Mouse (Mus musculus) embryo, embryonic 10.5 days (tissue): ENCODE data around the gene Erg.

Experiments used
- DNase-seq: peaks from one replicate; pipeline ENCODE4 v3.0.0-alpha.2; 2015; ENCODE audit warnings: low spot score

Gene Erg

GRCm38 (mm10) chr16:95584751-95585528, 1.5 kb downstream of the Erg start:
- DNase-seq: peak; percentile 28

- no peak for DNase-seq
Observed at GRCm38 (mm10) chr16:95579289-95579688, 7.1 kb downstream of the Erg start.

- no peak for DNase-seq
Observed at GRCm38 (mm10) chr16:95573163-95573562, 13.2 kb downstream of the Erg start.

- peak; percentile 76 for DNase-seq
Observed at GRCm38 (mm10) chr16:95570616-95571015, 15.8 kb downstream of the Erg start.

- DNase-seq: no peak
Observed at GRCm38 (mm10) chr16:95556834-95557233, 29.6 kb downstream of the Erg start.

GRCm38 (mm10) chr16:95553136-95553535, 33.3 kb downstream of the Erg start:
- DNase-seq: no peak

- DNase-seq: no peak
Observed at GRCm38 (mm10) chr16:95552495-95552894, 33.9 kb downstream of the Erg start.

GRCm38 (mm10) chr16:95550496-95550895, 35.9 kb downstream of the Erg start:
- no peak for DNase-seq

GRCm38 (mm10) chr16:95544753-95545152, 41.6 kb downstream of the Erg start:
- no peak for DNase-seq

GRCm38 (mm10) chr16:95543471-95543870, 42.9 kb downstream of the Erg start:
- DNase-seq: no peak

- DNase-seq: no peak
Observed at GRCm38 (mm10) chr16:95535151-95535550, 51.2 kb downstream of the Erg start.

- DNase-seq: no peak
Observed at GRCm38 (mm10) chr16:95532387-95533077, 53.9 kb downstream of the Erg start.

- no peak for DNase-seq
Observed at GRCm38 (mm10) chr16:95527561-95527960, 58.8 kb downstream of the Erg start.

GRCm38 (mm10) chr16:95519520-95519919, 66.9 kb downstream of the Erg start:
- DNase-seq: no peak

GRCm38 (mm10) chr16:95506051-95506450, 80.3 kb downstream of the Erg start:
- no peak for DNase-seq

GRCm38 (mm10) chr16:95496582-95497300, 89.7 kb downstream of the Erg start:
- no peak for DNase-seq

GRCm38 (mm10) chr16:95494108-95494507, 92.3 kb downstream of the Erg start:
- no peak for DNase-seq

GRCm38 (mm10) chr16:95493336-95493735, 93.1 kb downstream of the Erg start:
- no peak for DNase-seq

GRCm38 (mm10) chr16:95492146-95492545, 94.2 kb downstream of the Erg start:
- no peak for DNase-seq

GRCm38 (mm10) chr16:95490386-95490785, 96.0 kb downstream of the Erg start:
- peak; percentile 26 for DNase-seq

GRCm38 (mm10) chr16:95487606-95488351, 98.6 kb downstream of the Erg start:
- no peak for DNase-seq

- no peak for DNase-seq
Observed at GRCm38 (mm10) chr16:95481176-95481575, 105.2 kb downstream of the Erg start.
